Comparison of ENCODE assay signal across 8 mouse cellular contexts in genomic region chr2:28270561-28270960, GRCm38 (mm10).
DNase-seq lines count a peak whose midpoint lies in the region; ATAC-seq and TF ChIP-seq lines count a peak whose summit lies in the region.
"Had no signal": no experiment of that assay in that cellular context is flagged by ENCODE, and none has a peak within 500 bp of the region (broad histone marks: within the 10 kb centered on the region; RNA-seq: fewer than 3 reads in every experiment).

No protein-coding gene starts in this region.

- TF ChIP-seq CTCF in layer of hippocampus, adult 2 months (conservative IDR thresholded peaks at IDR 0.05): no peak
- TF ChIP-seq CTCF in midbrain, postnatal 0 days (IDR thresholded peaks at IDR 0.05): no peak

- H3K9me3 ChIP-seq in hindbrain, embryonic 16.5 days (ENCODE audit: control insufficient read depth, low read length): no peaks in the 10 kb centered on the region
- H3K9me3 ChIP-seq in midbrain, postnatal 0 days (ENCODE audit: low read length): no peaks in the 10 kb centered on the region
- H3K9me3 ChIP-seq in liver, embryonic 11.5 days (ENCODE audit: control insufficient read depth, low read length): no peaks in the 10 kb centered on the region
- H3K9me3 ChIP-seq: embryonic facial prominence, embryonic 15.5 days had no signal

- no peak overlapping the region for H3K9ac ChIP-seq in hindbrain, embryonic 16.5 days (ENCODE audit: low read depth, low read length)
- no peak overlapping the region for H3K9ac ChIP-seq in midbrain, postnatal 0 days (replicated peaks; ENCODE audit: low read length, poor library complexity, severe bottlenecking)
- no peak overlapping the region for H3K9ac ChIP-seq in liver, embryonic 11.5 days (ENCODE audit: low read depth, low read length)
- H3K9ac ChIP-seq: embryonic facial prominence, embryonic 15.5 days had no signal

- no peak overlapping the region for H3K4me2 ChIP-seq in hindbrain, embryonic 16.5 days (ENCODE audit: low read length)
- H3K4me2 ChIP-seq in midbrain, postnatal 0 days (ENCODE audit: low read depth, low read length, poor library complexity, severe bottlenecking): no peak overlapping the region
- no peak overlapping the region for H3K4me2 ChIP-seq in liver, embryonic 11.5 days
- H3K4me2 ChIP-seq: embryonic facial prominence, embryonic 15.5 days had no signal

- ATAC-seq in hindbrain, embryonic 16.5 days: peak; percentile 60
- ATAC-seq in midbrain, postnatal 0 days (ENCODE audit: low FRiP score): no peak
- ATAC-seq in liver, embryonic 11.5 days (replicated peaks; ENCODE audit: low FRiP score): no peak

- no peaks in the 10 kb centered on the region for H3K27me3 ChIP-seq in hindbrain, embryonic 16.5 days (replicated peaks; ENCODE audit: control insufficient read depth, insufficient read depth, low read length)
- no peaks in the 10 kb centered on the region for H3K27me3 ChIP-seq in midbrain, postnatal 0 days (ENCODE audit: insufficient read depth, low read length)
- H3K27me3 ChIP-seq in liver, embryonic 11.5 days (replicated peaks; ENCODE audit: control insufficient read depth, insufficient read depth, low read length): no peaks in the 10 kb centered on the region
- H3K27me3 ChIP-seq: embryonic facial prominence, embryonic 15.5 days had no signal

- no peak overlapping the region for H3K4me3 ChIP-seq in layer of hippocampus, adult 2 months
- H3K4me3 ChIP-seq in hindbrain, embryonic 16.5 days (ENCODE audit: low read length): no peak overlapping the region
- no peak overlapping the region for H3K4me3 ChIP-seq in midbrain, postnatal 0 days (ENCODE audit: low read depth, low read length)
- no peak overlapping the region for H3K4me3 ChIP-seq in liver, embryonic 11.5 days (ENCODE audit: low read depth, low read length)
- H3K4me3 ChIP-seq: embryonic facial prominence, embryonic 15.5 days had no signal

- 1% methylated on average over 4 of the region's 4 CpGs for WGBS in hindbrain, embryonic 16.5 days
- 9% methylated on average over 4 of the region's 4 CpGs for WGBS in midbrain, postnatal 0 days
- 39% methylated on average over 4 of the region's 4 CpGs for WGBS in liver, embryonic 11.5 days

- H3K27ac ChIP-seq in layer of hippocampus, adult 2 months: peak overlapping the region; percentile 85
- H3K27ac ChIP-seq in hindbrain, embryonic 16.5 days (ENCODE audit: low read depth, low read length): no peak overlapping the region
- 0 out of 2 replicates have a peak overlapping the region, but pooled peaks have one; percentile 27 for H3K27ac ChIP-seq in midbrain, postnatal 0 days (ENCODE audit: low read depth, low read length)
- no peak overlapping the region for H3K27ac ChIP-seq in liver, embryonic 11.5 days (ENCODE audit: low read depth, low read length)
- H3K27ac ChIP-seq: embryonic facial prominence, embryonic 15.5 days had no signal

- no peak for DNase-seq in layer of hippocampus, adult 2 months (ENCODE audit: low spot score in 2 of 2)
- DNase-seq in layer of hippocampus, adult 9-11 months: no peak
- DNase-seq in cerebellum, postnatal 25 days: peak; percentile 58 to 77
- peak; percentile 74 for DNase-seq in midbrain, postnatal 0 days (ENCODE audit: low spot score)
- DNase-seq in liver, embryonic 11.5 days (ENCODE audit: low spot score): no peak
- no peak for DNase-seq in ovary, postnatal 10 days (ENCODE audit: low spot score)

- H3K4me1 ChIP-seq in hindbrain, embryonic 16.5 days (ENCODE audit: control insufficient read depth, insufficient read depth, low read depth, low read length): peaks cover 8% of the 10 kb centered on the region
- H3K4me1 ChIP-seq in midbrain, postnatal 0 days (ENCODE audit: insufficient read depth, low read length): no peaks in the 10 kb centered on the region; the same call in 1 of the 2 replicates
- no peaks in the 10 kb centered on the region for H3K4me1 ChIP-seq in liver, embryonic 11.5 days (replicated peaks; ENCODE audit: control insufficient read depth, insufficient read depth, low read length)

- no peaks in the 10 kb centered on the region for H3K36me3 ChIP-seq in hindbrain, embryonic 16.5 days (ENCODE audit: control insufficient read depth, insufficient read depth, low read length)
- no peaks in the 10 kb centered on the region for H3K36me3 ChIP-seq in midbrain, postnatal 0 days (ENCODE audit: insufficient read depth, low read length)
- no peaks in the 10 kb centered on the region for H3K36me3 ChIP-seq in liver, embryonic 11.5 days (ENCODE audit: control insufficient read depth, insufficient read depth, low read length)
- H3K36me3 ChIP-seq: embryonic facial prominence, embryonic 15.5 days had no signal

Comparison
In these comparisons a context has a peak if more than half of its experiments do, and no peak if none do; other contexts are left out.
1. DNase-seq: peak in cerebellum, postnatal 25 days (2 of 2) and midbrain, postnatal 0 days (single experiment); none in layer of hippocampus, adult 2 months (0 of 2), layer of hippocampus, adult 9-11 months (single experiment), liver, embryonic 11.5 days (single experiment) and ovary, postnatal 10 days (single experiment).
2. H3K27ac ChIP-seq: peak in layer of hippocampus, adult 2 months (single experiment) and midbrain, postnatal 0 days (single experiment); none in hindbrain, embryonic 16.5 days (single experiment) and liver, embryonic 11.5 days (single experiment).